Mouse (Mus musculus) retina, adult 2 months (tissue): ENCODE measurements around the gene Zbtb24.
A peak's percentile ranks its signal among the peaks of the same experiment; 100 is the strongest.

ENCODE experiments used
- DNase-seq: peaks from one replicate; pipeline ENCODE4 v3.0.0-alpha.2; 2012; ENCODE audit warnings: low read depth, low spot score

The Zbtb24 gene

DNA sequence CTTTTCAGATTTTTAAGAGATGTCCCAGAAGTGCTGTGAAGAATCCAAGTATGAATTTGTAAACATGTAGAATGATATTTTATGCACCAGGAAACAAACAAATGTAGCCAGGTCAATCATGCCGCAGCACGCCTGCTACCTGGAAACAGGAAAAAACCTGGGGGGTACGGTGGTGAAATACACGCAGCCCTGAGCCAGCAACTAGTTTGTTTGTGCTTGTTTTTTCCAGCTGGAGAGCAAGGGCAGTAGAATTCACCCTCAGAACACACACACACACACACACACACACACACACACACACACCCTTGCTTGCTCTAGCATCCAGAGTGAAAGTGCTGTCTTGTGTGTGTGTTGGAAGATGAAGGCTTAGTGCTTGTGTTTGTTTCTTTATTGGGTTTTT, 40.9 kb downstream of the Zbtb24 start:
- no peak for DNase-seq

DNA sequence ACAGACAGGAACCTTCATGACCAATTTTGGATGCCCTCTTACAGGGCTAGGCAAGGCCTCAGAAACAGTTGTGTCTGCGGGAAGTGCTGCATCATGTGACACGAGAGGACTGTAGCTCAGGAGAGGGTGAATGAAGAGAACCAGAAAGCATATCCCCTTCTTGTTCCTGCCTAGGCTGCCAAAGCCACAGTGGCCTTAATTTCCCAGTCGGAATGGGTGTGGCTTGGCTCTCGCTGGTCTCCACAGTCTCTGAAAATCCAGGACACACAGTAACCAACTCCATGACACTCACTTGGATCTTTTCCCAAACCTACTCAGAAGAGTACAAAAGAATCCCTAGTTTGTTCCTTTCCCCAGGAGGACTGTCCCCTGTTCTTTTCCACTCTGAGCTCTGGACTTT, 50.8 kb downstream of the Zbtb24 start:
- no peak for DNase-seq

DNA sequence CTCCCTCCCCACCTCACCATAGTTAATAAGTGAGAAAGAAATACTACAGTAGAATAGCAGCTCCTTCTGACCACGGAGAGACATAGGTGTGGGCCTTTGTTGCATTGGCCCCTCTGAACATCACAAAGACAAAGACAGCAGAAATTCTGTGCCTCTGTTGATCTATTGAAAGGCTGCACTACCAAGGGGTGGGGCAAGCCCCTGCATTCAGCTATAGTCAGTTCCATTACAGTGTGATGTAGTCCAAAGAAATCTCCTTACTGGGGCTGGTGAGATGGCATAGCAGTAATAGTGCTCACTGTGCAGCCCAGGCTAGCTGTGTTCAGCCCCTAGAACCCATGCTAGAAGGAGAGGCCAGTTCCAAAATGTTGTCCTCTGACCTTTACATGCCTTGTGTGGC, 54.8 kb downstream of the Zbtb24 start:
- no peak for DNase-seq

DNA sequence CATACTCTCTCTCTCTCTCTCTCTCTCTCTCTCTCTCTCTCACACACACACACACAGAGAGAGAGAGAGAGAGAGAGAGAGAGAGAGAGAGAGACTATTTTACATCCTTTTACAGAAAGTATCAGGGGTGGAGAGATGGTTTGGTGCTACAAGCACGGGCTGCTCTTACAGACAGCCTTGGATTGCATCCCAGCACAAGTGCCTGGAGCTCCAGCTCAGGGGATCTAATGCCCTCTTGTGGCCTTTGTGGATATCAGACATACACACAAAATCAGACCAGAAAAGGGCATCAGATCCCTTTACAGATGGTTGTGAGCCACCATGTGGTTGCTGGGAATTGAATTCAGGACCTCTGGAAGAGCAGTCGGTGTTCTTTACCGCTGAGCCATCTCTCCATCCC, 55.3 kb downstream of the Zbtb24 start:
- peak; percentile 53 for DNase-seq

DNA sequence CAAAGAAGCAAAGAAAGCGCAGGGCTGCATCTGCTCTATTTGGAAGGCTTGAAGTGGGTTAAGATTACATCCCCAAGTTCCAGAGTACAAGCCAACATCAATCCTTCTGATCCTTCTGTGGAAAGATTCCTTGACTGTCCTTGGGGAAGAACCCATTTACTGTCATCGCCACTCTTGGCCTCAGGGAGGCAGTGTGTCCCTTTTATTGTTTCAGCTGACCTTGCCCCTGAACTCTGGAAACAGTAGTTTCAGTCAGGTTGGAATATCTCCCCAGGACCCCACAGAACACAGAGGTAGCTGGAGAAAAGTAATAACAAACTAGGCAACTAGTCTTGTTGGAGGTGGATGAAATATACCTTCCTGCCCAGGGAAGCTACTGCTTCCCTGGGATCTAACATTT, 59.0 kb downstream of the Zbtb24 start:
- no peak for DNase-seq

DNA sequence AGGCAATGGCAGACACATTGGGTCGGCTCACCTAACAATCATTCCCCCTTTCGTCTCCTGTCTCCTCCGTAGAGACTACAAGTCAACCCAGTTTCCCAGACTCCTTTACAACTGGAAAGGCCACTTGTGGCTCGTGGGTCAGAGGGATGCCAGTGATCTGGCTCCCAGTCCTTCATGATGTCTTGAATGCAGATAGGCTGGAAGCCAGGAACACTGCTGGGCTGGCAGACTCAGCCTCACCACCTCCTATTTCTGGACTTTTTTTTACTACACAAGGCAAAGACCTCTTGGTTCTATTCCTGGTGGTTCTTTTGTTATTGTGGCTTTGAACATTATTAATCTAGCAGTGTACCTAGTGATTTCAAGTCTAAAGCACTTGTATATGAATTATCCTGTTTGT, 64.1 kb downstream of the Zbtb24 start:
- no peak for DNase-seq

DNA sequence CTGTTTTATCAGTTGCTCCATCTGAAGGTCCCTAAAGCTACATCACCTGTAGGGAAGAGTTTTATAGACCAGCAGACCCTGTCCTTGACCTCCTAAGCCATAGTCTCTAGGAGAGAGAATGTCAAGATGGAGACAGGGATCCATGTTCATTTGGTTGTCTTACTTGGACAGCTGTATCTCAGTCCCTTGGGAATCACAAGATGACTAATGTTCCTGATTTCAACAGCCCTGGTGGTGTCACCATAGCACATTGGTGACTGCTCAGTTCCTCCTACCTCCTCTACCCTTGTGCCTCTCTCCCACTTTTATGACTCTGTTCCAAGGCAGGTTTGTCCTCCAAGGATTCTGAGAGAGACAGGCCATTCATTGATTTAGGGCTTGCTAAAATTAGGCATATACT, 64.7 kb downstream of the Zbtb24 start:
- no peak for DNase-seq
